Mouse (Mus musculus) liver, postnatal 0 days (tissue): ENCODE measurements around the gene Dao. TPM values are rescaled to one million over a fixed set of nuclear protein-coding genes. Genes with fewer than 3 reads are reported as not detected.
A peak's percentile ranks its signal among the peaks of the same experiment; 100 is the strongest.

Source experiments
- ATAC-seq: fragments of 200-750 bp; cut with Nextera tagmentation; 2 replicates; pipeline ENCODE4 v1.8.0; 2017; ENCODE audit warnings: mild to moderate bottlenecking, moderate library complexity
- DNase-seq: peaks from one replicate; pipeline ENCODE4 v3.0.0-alpha.2; 2016
- H3K27ac ChIP-seq: fragments of 300-500 bp; sonication (generic); 2 replicates; pipeline ENCODE4 v1.5.1; 2014; ENCODE audit warnings: antibody characterized with exemption, moderate library complexity, mild to moderate bottlenecking, low read depth
- H3K27me3 ChIP-seq: fragments of 300-500 bp; sonication (generic); 2 replicates; pipeline ENCODE4 v1.6.1; 2014; ENCODE audit warnings: low read length, control low read depth, mixed read lengths; ENCODE audit not compliant: insufficient read depth
- H3K36me3 ChIP-seq: fragments of 300-500 bp; sonication (generic); replicated peaks from 2 replicates; pipeline ENCODE4 v1.6.1; 2014; ENCODE audit warnings: mild to moderate bottlenecking, control low read depth, low read length, moderate library complexity, mixed read lengths; ENCODE audit not compliant: insufficient read depth
- H3K4me1 ChIP-seq: fragments of 300-500 bp; sonication (generic); 2 replicates; pipeline ENCODE4 v1.6.1; 2014; ENCODE audit warnings: antibody characterized with exemption, mild to moderate bottlenecking, control low read depth; ENCODE audit not compliant: insufficient read depth
- H3K4me2 ChIP-seq: fragments of 300-500 bp; sonication (generic); 2 replicates; pipeline ENCODE4 v1.6.1; 2014; ENCODE audit warnings: low read depth, mild to moderate bottlenecking, low read length, moderate library complexity, mixed read lengths
- H3K4me3 ChIP-seq: fragments of 300-500 bp; sonication (generic); 2 replicates; pipeline ENCODE4 v1.5.1; 2014; ENCODE audit warnings: low read depth, low read length
- H3K9ac ChIP-seq: fragments of 300-500 bp; sonication (generic); replicated peaks from 2 replicates; pipeline ENCODE4 v1.6.1; 2014; ENCODE audit warnings: mild to moderate bottlenecking, moderate library complexity
- H3K9me3 ChIP-seq: fragments of 300-500 bp; sonication (generic); 2 replicates; pipeline ENCODE4 v1.6.1; 2016; ENCODE audit warnings: mild to moderate bottlenecking, control low read depth, low read length, mixed read lengths
- CTCF ChIP-seq: sonication (generic); IDR thresholded peaks from 2 replicates; pipeline ENCODE4 v1.5.1; 2016; ENCODE audit warnings: antibody characterized with exemption, low read depth
- EP300 ChIP-seq: IDR thresholded peaks from 2 replicates; pipeline ENCODE4 v1.6.1; 2016; ENCODE audit warnings: antibody characterized with exemption, low read depth, mild to moderate bottlenecking
- WGBS: fragments of 180-500 bp; shearing (Covaris S2); extraction: QIAGEN DNeasy Blood & Tissue Kit; methylation state at CpG from one replicate; pipeline ENCODE4 v1.1.7; 2014; ENCODE audit not compliant: insufficient replicate concordance; 5-methylcytosine and 5-hydroxymethylcytosine counted together
- polyA plus RNA-seq: library from polyadenylated mRNA; unstranded; fragments of >200 nt; fragmentation: Nextera tagmentation; extraction: Ambion mirVana; gene quantifications from 2 replicates; pipeline ENCODE4 v1.2.1, GENCODE M21; 2015

Gene Dao
- polyA plus RNA-seq, 1 experiment from 2014 or later = not detected

- Histone ChIP-seq H3K9ac (peak overlapping the region; percentile 28; the same call in 1 of the 2 replicates), H3K4me1 (peaks cover 59% of the 10 kb centered on the region), H3K4me3 (peak overlapping the region; percentile 7; the same call in 1 of the 2 replicates), H3K27ac (peak overlapping the region; percentile 93), H3K27me3 (no peaks in the 10 kb centered on the region), H3K4me2 (peak overlapping the region; percentile 54), H3K9me3 (no peaks in the 10 kb centered on the region), H3K36me3 (peaks cover 6% of the 10 kb centered on the region)
- ATAC-seq = peak; percentile 61
- TF ChIP-seq CTCF (peak; percentile 42), EP300 (no peak)
- DNase-seq = peak; percentile 62
- 33% methylated on average over 9 of the region's 9 CpGs for WGBS
Observed at GRCm38 (mm10) chr5:113986182-113986961, 17.1 kb upstream of the Dao start.

GRCm38 (mm10) chr5:113989437-113990024 lies 14.0 kb upstream of the Dao start:
- Histone ChIP-seq H3K4me3 (peak overlapping the region; percentile 43), H3K27ac (peak overlapping the region; percentile 61)
- 61% methylated on average over 20 of the region's 20 CpGs for WGBS

GRCm38 (mm10) chr5:113990593-113990992 lies 12.9 kb upstream of the Dao start:
- no peak for TF ChIP-seq EP300
- TF ChIP-seq CTCF = peak; percentile 58
- DNase-seq (no peak), ATAC-seq (no peak)
- Histone ChIP-seq H3K36me3 (no peaks in the 10 kb centered on the region), H3K4me3 (no peak overlapping the region), H3K9ac (peak overlapping the region; percentile 55), H3K9me3 (no peaks in the 10 kb centered on the region), H3K4me1 (peaks cover 57% of the 10 kb centered on the region), H3K27ac (peak overlapping the region; percentile 61; the same call in 1 of the 2 replicates), H3K4me2 (peak overlapping the region; percentile 60), H3K27me3 (no peaks in the 10 kb centered on the region; the same call in 1 of the 2 replicates)
- WGBS = 90% methylated on average over 5 of the region's 5 CpGs

More at GRCm38 (mm10) chr5:113989437-113990024, 14.0 kb upstream of the Dao start:
- ATAC-seq (peak; percentile 70), DNase-seq (peak; percentile 80)
- Histone ChIP-seq H3K9ac (peak overlapping the region; percentile 55), H3K36me3 (no peaks in the 10 kb centered on the region), H3K4me1 (peaks cover 65% of the 10 kb centered on the region), H3K27me3 (no peaks in the 10 kb centered on the region; the same call in 1 of the 2 replicates), H3K9me3 (no peaks in the 10 kb centered on the region), H3K4me2 (peak overlapping the region; percentile 60)
- TF ChIP-seq EP300 (peak; percentile 47), CTCF (no peak)

GRCm38 (mm10) chr5:113991141-113991540 lies 12.4 kb upstream of the Dao start:
- DNase-seq = no peak
- ATAC-seq = no peak
- H3K4me2 ChIP-seq = peak overlapping the region; percentile 60; the same call in 1 of the 2 replicates
- H3K27ac ChIP-seq = peak overlapping the region; percentile 61; the same call in 1 of the 2 replicates
- H3K4me1 ChIP-seq = peaks cover 52% of the 10 kb centered on the region
- no peaks in the 10 kb centered on the region for H3K9me3 ChIP-seq
- no peak overlapping the region for H3K9ac ChIP-seq
- no peaks in the 10 kb centered on the region for H3K36me3 ChIP-seq
- 84% methylated on average over 7 of the region's 7 CpGs for WGBS
- H3K27me3 ChIP-seq = no peaks in the 10 kb centered on the region; the same call in 1 of the 2 replicates
- TF ChIP-seq CTCF (no peak), EP300 (no peak)
- H3K4me3 ChIP-seq = no peak overlapping the region

- H3K4me2 ChIP-seq = peak overlapping the region; percentile 99
- H3K27me3 ChIP-seq = no peaks in the 10 kb centered on the region; the same call in 1 of the 2 replicates
- no peak for TF ChIP-seq EP300
- TF ChIP-seq CTCF = no peak
- WGBS = 4% methylated on average over 12 of the region's 12 CpGs
- no peaks in the 10 kb centered on the region for H3K9me3 ChIP-seq
- H3K4me1 ChIP-seq = peaks cover 39% of the 10 kb centered on the region
- peak overlapping the region; percentile 88 for H3K27ac ChIP-seq
- no peaks in the 10 kb centered on the region for H3K36me3 ChIP-seq
- ATAC-seq (no peak), DNase-seq (peak; percentile 75)
- H3K4me3 ChIP-seq = peak overlapping the region; percentile 92
- peak overlapping the region; percentile 83 for H3K9ac ChIP-seq
Observed at GRCm38 (mm10) chr5:113992339-113992831, 11.1 kb upstream of the Dao start.

- DNase-seq = peak; percentile 51
Observed at GRCm38 (mm10) chr5:113993031-113993486, 10.4 kb upstream of the Dao start.

More at GRCm38 (mm10) chr5:113993031-113993486, 10.4 kb upstream of the Dao start:
- H3K9me3 ChIP-seq = no peaks in the 10 kb centered on the region
- peak overlapping the region; percentile 83 for H3K9ac ChIP-seq
- under 1% methylated on average over 19 of the region's 22 CpGs for WGBS
- H3K4me1 ChIP-seq = peaks cover 38% of the 10 kb centered on the region
- no peaks in the 10 kb centered on the region; the same call in 1 of the 2 replicates for H3K27me3 ChIP-seq
- TF ChIP-seq EP300 (no peak), CTCF (no peak)
- peak overlapping the region; percentile 99 for H3K4me2 ChIP-seq
- H3K27ac ChIP-seq = peak overlapping the region; percentile 88
- peak overlapping the region; percentile 92 for H3K4me3 ChIP-seq
- ATAC-seq = peak; percentile 26
- no peaks in the 10 kb centered on the region for H3K36me3 ChIP-seq
